Mouse (Mus musculus) myocyte (in vitro differentiated cells): ENCODE data around the gene Tpm1.

Experiments used
- MYOD1 ChIP-seq, 3 experiments: IDR thresholded peaks; one replicate each; pipeline ENCODE4 v1.6.1; 2011; ENCODE audit warnings: control low read depth in 2 of 3, low read depth in 2 of 3, mild to moderate bottlenecking in 2 of 3, moderate library complexity in 1 of 3; ENCODE audit not compliant: insufficient read length in 2 of 3, control insufficient read depth in 1 of 3
- POLR2A ChIP-seq: IDR thresholded peaks from one replicate; pipeline ENCODE4 v1.6.1; 2011; ENCODE audit warnings: low read depth, mild to moderate bottlenecking, control low read depth, moderate library complexity; ENCODE audit not compliant: insufficient read length
- TCF3 ChIP-seq: IDR thresholded peaks from one replicate; pipeline ENCODE4 v1.6.1; 2011; ENCODE audit warnings: low read depth, control low read depth; ENCODE audit not compliant: insufficient read length
- USF1 ChIP-seq: IDR thresholded peaks from one replicate; pipeline ENCODE4 v1.6.1; 2011; ENCODE audit warnings: low read depth, mild to moderate bottlenecking, control low read depth, moderate library complexity

GRCm38 (mm10) chr9:67035957-67036451, 13.2 kb downstream of the Tpm1 start:
- TF ChIP-seq TCF3 (no peak), USF1 (no peak), POLR2A (no peak), MYOD1 (IDR thresholded peaks at IDR 0.05; ENCODE audit: control insufficient read depth in 1 of 3, insufficient read length in 2 of 3, low read depth in 2 of 3) (no peak)
